Mouse (Mus musculus): ENCODE data around the gene Gas2l1.
"Not testable (repeated sequence)": the region's sequence is repeated elsewhere in the genome, so short reads cannot be mapped to it uniquely, and the experiment has no call there.

Gas2l1 gene

DNA sequence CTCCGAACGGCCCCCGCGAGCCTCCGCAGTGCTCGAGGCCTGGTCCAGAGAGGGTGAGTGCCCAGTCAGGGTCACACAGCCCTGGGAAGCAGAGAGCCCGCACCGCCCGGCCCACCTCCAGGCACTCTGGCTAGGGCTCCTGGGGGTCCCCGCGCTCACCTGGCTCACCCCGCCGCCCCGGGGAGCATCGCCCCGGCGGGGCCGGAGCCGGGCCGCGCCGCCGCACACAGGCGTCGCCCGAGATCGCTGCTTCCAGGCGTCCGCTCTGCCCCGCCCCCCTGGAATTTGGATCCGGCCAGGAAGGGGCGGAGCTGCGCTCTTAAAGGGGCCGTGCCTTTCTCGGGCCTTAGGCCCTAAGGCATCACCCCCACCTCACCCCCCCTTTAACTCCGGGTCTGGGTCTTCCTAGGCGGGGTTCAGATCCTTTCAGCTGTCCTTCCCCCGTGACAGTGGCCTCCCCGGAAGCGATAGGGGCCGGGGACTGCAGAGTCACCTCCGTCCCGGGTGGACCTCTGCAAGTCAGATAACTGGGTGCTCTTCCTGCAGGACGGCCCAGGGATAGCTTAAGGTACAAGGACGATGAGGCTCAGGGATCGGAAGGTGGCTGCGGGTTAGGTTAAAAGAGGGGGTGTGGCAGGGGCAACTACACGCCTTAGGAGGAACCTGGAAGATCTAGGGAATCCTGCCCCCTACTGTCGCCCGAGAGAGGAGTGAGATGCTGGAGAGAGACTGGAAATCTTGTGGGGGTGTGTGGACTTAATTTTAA lies at the start of gene Gas2l1:
Gas2l1 (minus strand) TSS at position 272 of the 766 bp plus-strand sequence.
- DNase-seq (ENCODE audit: low spot score in 2 of 2), result peak; percentile 60 to 79

DNA sequence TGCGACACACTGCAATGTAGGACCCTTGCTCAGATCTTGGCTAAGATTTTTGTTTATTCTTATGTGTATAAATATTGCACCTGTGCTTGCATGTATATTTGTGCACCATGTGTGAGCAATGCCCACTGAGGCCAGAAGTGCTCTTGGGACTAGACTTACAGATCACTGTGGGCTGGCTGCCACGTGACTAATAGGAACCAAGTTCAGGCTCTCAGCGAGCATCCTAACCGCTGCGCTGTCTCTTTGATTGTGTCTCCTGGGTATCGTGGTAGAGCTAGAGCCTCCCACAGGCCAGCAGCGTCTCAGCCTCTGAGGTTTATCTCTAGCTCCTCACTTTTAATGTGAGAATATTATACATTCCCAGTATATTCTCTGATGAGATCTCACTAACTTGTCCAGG lies 48.5 kb upstream of the Gas2l1 start:
- DNase-seq (ENCODE audit: low spot score in 2 of 2), result no peak

DNA sequence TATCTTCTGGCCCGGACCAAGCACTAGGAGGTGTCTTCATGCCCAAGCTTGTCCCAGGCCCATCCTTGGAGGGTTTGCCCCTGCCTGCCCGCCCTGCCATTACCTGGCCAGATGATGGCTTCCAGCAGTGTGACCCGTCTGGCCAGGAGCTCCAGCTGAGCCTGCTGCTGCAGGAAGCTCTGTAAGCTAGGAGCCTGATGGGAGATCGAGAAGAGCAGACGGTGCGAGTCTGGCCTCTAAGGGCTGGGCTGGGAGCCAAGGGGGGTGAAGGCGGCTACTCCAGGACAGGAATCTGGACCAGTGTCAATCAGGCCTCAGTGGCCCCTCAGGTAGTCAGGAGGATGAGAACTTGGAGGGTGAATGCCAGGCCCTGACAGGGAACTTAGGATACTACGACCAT lies 44.3 kb upstream of the Gas2l1 start:
- DNase-seq (ENCODE audit: low spot score in 2 of 2), result no peak

DNA sequence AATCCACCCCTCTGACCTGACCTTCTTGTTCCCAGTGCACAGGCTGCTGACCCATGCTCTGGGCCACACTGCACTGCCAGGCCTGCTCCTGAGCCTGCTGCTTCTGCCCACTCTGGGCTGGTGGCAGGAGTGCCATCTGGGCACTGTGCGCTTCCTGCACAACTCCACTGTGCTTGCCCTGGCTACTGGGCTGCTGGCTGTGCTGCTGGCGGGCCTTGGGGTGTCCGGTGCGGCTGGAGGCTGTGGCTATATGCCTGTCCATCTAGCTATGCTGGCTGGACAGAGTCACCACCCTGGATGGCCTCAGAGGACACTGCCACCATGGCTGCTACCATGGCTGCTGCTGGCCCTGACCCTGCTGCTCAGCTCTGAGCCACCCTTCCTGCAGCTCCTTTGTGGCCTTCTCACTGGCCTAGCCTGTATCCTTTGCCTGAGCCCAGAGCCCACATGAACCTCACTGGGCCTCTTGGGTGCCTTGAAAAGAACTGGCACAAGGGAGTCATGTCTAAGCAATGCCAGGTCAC lies 38.9 kb upstream of the Gas2l1 start:
- no peak for DNase-seq (ENCODE audit: low spot score in 2 of 2)

DNA sequence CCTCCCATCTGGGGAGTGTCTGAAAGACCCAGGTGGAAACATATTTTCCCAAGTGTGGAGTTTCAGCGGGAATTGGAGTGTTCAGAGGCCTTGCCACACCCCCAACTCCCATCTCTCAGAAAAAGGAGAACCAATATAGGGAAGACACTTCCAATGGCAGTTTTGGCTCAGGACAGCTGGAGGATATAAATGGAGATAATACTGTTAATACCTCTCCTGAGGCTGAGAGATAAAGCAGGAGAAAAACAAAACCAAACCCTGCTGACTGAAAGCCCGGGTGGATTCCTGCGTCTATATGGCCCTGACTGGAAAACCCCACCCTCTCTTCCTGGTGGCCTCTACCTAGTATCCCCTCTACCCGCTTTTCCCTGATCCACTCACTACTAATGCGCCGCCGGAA lies 37.3 kb upstream of the Gas2l1 start:
- DNase-seq (ENCODE audit: low spot score in 2 of 2), result no peak

DNA sequence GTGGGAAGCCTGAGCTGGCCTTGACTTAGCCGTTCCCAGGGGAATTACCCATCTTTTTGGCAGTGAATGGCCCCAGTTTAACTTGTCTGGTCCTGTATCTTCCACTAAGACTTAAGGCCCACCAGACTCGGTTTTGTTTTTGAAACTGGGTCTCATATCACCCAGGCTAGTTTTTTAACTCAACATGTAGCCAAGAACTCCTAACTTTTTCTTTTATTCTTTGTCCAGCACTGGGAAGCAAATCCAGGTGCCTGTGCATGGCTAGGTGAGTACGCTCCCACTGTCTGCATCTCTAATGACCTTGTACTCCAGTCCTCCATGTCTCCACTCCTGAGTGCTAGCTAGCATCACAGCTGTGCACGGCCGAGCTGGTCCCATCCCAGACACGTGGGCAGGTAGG lies 36.5 kb upstream of the Gas2l1 start:
- DNase-seq (ENCODE audit: low spot score in 2 of 2), result no peak

DNA sequence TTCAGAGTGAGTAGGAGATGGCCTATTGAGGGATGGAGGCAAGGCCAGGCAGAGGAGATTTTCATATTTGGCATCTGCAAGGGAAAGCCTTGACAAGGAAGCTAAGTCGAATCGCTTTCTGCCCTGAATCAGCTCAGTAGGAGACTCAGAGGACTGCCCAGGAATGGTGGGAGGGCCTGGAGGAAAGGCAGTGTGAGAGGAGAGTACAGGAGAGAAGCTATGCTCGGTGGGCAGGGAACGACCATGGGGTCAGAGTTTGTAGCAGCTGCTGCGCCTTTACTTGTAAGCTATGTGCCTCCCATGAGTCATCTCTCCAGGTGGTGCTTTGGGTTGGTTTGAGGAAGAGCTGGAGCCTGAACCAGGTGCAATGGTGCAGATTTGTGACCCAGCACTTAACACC lies 35.7 kb upstream of the Gas2l1 start:
- DNase-seq (ENCODE audit: low spot score in 2 of 2), result no peak

DNA sequence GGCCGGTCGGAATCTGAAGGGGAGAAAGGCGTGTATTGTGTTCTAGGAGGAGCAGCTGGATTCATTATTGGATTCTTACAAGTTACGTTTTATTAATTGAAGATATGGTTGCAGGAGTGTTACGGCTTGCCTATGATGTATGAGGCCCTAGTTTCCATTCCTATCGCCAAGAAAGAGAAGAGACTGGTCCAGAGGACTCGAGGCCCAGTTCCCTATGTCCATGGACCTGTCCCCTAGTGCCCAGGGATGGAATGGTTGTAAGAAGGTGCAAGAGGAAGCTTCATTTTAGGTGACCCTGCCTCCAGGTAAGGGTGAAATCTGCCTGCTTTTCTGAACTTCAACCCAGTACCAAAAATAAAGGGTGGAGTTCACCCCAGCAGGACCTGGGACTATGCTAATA lies 35.2 kb upstream of the Gas2l1 start:
- no peak for DNase-seq (ENCODE audit: low spot score in 2 of 2)

DNA sequence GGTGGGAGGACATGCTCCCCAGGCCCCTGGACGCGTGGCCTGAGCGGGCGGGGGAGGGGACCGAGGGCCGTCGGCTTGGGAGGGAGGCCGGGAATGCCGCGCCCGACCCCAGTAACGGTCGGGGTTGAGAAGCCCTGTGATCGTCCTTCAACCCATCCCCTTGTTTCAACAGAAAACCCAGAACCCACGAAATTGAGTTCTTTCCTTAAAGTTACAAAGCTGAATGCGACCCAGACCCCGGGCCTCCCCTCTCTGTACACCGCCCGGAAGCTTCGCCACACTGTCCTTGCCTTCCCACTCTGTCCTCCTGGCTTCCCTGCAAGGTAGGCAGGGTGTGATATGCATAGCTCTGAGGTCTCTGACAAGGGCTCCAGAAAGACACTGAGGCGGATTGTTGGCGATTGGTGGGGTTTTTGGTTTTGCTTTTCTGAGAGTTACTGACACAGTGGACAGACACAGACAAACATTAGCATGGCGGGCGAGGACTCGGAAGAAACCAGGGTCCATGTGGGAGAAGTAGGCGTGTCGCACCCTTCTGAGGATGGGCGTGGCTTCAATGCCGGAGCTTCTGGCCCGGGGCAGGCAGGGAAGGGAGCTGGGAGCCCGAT lies 34.6 kb upstream of the Gas2l1 start:
- peak; percentile 55 to 64 for DNase-seq (ENCODE audit: low spot score in 2 of 2)

DNA sequence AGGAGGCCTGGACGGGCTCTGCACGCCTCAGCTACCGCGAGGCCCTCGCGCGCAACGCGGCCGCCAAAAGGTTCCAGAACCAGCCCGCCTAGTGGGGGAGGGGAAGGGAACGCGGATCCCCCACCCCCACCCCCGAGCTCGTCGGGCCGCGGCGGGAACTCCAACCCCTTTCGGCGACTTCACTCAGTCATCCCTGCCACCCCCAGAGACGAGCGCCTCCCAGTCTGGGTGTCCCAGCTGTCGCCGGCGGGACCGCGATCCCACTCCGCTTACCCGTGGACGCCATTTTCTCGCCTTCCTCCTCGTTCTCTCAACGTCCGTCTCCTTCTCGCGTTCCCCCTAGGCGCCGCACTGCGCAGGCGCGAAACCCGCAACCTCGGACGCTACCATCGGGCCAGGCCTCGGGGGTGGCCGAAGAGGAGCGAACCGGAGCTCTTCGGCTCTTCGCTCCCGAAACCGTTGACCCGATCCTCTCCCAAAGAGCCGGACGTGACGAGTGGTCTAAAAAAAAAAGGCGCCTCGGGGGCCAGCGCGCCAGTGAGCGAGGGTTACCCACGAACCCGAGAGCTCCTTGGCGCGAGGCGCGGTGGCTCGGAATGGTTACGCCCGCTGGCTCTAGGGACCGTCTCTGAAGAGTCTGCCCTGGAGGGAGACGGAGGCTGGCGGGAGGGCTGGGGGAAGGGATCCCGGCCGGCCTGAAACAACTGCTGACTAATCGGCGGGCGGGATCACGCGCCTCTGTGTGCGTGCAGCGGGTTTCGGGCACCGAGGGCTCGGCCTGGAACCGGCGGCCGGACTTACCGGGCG lies 33.8 kb upstream of the Gas2l1 start, which contains the start of the genes Rhbdd3 and Ewsr1:
Rhbdd3 (plus strand) TSS at position 191 of the 807 bp plus-strand sequence.
Ewsr1 (minus strand) TSS at position 531 of the 807 bp plus-strand sequence.
- peak; percentile 97 to 98 for DNase-seq (ENCODE audit: low spot score in 2 of 2)

DNA sequence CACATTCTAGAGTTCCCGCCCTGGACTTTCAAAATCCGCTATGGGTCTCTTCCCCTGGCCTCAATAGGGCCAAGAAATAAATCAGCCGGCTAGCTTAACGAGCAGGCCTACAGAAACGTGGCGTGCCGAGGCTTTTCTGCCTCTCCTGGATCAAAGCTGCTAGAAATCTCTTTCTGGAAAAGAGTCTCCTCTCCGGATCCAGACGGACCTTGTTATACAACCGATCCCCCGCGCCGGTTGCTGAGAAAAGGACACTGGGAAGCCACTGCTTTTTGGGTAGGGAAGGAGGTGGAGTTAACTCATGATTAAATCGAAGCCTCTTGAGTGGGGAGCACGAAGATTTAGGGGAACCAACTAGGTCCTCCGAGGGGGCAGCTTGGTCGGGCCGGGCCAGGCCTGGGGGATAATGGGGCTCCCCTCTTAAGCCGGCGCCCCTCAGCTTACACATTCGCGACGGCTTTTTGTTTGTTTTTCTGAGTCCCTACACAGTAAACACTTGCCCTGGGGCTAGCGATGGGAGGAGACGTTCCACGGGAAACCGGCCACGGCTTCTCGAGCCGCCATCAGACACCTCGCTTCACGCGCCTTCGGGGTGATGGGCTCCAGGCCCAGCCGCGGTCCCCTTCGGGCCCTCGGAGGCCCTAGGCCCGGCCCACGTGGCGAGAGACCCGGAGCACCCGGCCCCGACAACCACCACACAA lies 33.1 kb upstream of the Gas2l1 start:
- peak in 1 of 2 experiments; percentile 55 for DNase-seq (ENCODE audit: low spot score in 2 of 2)

DNA sequence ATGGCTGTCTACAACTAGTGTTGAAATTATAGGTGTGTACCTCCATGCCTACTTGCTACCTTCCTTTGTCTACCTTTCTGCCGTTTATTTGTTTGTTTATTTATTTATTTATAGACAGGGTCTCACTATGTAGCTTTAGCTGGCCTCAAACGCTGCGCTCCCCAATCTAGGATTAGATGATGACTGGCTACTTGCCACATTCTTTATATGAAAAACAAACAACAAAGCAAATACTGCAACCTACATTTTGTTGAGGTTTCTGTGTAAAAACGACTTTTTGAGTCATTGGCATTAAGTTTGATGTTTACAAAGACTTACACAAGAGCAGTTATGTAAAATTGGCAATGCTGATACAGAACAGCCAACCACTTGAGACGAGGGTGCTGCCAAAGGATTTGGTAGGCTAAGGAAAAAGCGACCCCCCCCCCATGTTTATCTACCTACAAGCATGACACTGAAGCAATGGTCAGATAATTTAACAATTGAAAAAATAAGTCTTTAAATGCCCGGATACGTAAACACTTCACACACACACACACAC lies 31.4 kb upstream of the Gas2l1 start:
- DNase-seq (ENCODE audit: low spot score in 2 of 2), result no peak

DNA sequence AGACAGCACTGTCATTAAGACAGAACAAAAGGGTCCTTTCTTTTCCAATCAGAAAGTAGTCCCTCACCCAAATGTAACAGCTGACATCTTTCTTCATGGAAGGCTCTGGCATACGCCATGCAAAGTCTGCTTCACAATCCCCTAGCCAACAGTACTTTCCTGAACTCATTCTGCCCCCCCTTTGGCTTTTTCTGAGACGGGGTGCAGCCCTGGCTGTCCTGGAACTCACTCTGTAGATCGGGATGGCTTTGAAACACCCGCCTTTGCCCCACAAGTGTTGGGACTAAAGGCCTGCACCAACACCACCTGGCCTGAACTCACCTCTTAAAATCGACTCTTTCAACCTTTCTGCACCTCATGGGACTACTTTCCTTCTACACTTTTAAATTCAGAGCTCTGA lies 30.8 kb upstream of the Gas2l1 start:
- DNase-seq (ENCODE audit: low spot score in 2 of 2), result no peak

DNA sequence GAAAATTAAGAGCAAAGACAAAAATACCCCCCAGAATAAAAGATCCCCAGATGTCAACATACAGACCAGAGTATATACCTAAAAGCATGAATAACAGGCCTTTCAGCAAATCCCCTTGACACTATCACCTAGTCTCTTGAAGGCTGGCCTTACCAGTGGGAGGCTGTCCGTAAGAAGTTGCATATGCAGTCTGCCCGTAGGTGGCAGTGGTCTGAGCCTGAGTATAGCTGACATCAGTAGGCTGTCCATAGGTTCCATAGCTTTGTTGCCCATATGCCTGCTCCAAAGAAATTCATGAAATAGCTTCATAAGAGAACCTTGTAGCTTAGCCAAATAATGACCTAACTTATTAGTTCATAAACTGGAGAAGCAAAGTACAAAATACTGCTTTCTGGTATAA lies 26.6 kb upstream of the Gas2l1 start:
- DNase-seq (ENCODE audit: low spot score in 2 of 2), result no peak

DNA sequence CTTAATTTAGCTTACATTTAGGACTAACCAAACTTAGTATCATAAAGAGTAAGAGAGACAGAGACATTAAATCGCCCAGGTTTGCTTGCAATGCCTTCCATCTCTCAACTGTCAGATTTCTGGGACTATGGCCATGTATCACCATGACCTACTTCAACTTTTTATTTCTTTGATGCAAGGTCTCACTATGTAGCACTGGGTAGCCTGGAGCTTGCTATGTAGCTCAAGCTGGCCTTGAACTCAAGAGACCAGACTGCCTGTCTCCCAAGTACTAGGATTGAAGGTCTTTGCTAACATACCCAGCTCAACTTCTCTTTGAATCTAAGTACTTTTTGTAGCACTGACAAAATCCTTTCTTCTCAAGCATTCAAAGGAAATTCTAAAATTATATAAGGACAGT lies 24.0 kb upstream of the Gas2l1 start:
- no peak for DNase-seq (ENCODE audit: low spot score in 2 of 2)

DNA sequence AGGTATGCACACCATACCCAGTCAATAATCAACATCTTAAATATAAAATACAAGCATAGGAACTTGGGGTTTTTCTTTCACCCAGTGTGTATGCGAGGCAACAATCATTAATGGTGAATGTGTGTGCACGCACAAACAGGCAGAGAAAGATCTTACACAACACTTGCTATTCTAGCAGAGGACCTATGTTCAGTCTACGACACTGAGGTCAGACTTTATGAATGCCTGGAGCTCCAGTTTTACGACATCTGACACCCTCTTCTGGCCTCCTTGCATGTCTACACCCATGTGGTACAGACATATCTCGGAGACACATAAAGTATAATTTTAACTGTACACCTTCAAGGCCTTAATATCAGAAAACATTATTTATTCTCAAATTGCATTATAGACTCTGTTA lies 11.7 kb upstream of the Gas2l1 start:
- not testable (repeated sequence) for DNase-seq (ENCODE audit: low spot score in 2 of 2)

DNA sequence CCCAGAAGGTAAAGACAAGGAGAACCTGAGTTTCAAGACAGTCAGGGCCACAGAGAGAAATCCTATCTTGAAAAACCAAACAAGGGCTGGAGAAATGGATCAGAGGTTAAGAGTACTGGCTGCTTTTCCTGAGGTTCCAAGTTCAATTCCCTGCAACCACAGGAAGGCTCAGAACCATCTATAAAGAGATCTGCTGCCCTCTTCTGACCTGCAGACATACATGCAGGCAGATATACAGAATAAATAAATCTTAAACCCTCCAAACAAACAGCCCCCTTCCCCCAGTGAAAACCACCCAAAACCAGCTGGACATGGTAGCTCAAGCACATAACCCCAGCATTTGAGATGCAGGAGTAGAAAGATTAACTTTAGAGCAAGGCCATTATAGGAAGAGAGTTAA lies 10.6 kb upstream of the Gas2l1 start:
- DNase-seq (ENCODE audit: low spot score in 2 of 2), result no peak

DNA sequence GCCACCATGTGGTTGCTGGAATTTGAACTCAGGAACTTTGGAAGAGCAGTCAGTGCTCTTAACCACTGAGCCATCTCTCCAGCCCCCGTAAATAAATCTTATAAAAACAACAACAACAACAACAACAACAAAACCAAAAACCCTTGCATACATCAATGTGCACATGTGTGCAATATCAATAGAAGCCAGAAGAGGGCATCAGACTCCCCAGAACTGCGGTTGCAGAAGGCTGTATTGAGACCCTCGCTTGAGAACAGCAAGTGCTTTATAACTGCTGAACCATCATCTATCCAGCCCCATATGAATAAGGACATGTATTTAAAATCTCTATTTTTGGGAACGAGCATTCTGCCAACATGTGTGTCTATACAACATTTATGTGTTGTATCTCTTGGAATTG lies 9.8 kb upstream of the Gas2l1 start:
- DNase-seq (ENCODE audit: low spot score in 2 of 2), result no peak

DNA sequence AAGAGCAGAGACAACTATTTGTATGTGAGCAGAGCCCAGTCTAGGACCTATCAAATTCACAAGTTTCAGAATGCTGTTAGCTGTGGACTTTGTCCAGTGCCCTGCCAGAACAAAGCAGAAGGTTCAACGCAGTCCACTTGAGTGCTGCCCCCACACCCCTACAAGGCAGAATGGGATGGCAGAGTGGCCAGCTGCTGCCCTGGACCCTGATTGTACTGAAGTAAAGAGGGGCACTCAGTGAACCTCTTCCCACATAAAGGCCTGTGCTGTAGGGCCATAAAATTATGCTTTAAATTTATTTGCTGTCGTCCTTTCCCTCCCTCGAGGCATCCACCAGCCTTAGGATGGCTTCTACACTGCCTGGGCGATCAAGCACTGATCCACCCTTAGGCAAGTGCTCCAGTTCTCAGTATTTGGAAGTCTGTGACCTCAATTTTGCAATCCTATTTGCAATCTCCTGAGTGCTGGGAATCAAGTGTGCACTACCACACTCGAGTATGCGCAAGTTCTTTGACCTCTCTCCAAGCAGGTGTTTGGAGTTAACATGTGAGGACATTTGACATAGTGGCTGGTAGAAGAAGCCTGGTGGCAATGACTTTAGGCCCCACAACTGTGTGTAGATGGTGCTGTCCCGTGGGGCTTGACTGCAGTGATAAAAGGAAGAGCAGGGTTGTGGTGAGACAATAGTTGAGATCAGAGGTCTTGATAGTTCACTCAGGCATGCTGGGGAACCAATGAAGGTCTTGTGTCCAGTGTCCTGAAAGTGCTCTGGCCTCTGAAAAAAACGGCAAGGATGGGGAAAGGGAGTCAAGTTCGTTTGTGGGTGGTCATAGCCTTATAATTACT lies 3.2 kb upstream of the Gas2l1 start:
- DNase-seq (ENCODE audit: low spot score in 2 of 2), result no peak

DNA sequence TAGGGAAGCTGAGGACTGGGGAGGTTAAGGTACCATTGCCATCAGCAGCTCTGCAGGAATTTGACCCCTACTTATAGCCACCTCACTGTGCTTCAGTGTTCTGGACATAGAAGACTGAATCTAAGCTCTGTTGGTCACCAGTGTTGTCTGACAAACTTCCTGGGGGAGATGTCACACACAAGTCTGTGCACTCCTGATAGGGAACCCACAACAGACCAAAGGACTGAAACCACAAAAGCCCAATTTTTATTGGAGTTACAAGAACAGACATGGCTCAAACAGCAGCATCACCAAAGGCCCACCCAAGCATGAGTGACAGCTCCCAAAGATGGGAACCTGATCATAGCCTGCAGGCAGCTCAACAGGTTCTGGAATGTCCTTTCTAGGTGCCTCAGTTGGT lies 1.9 kb upstream of the Gas2l1 start:
- no peak for DNase-seq (ENCODE audit: low spot score in 2 of 2)

Data from frontal cortex, postnatal 25 days (tissue).